Mouse (Mus musculus) intestine, embryonic 14.5 days (tissue): ENCODE measurements at regions not wholly inside any gene's neighbourhood (a gene's known extent, or its start where the extent isn't known, plus 50 kb on each side); places are given as distances from the start of the nearest gene placed in this dataset.

Experiments used
- ATAC-seq: fragments of 200-750 bp; cut with Nextera tagmentation; replicated peaks from 2 replicates; pipeline ENCODE4 v1.8.0; 2017; ENCODE audit warnings: low read depth, moderate number of reproducible peaks, moderate TSS enrichment, moderate library complexity; ENCODE audit not compliant: low FRiP score, low TSS enrichment
- DNase-seq: peaks from one replicate; pipeline ENCODE4 v3.0.0-alpha.2; 2018; ENCODE audit warnings: low spot score
- H3K27ac ChIP-seq: fragments of 300-500 bp; sonication (generic); 2 replicates; pipeline ENCODE4 v1.5.1; 2014; ENCODE audit warnings: low read depth, mild to moderate bottlenecking, control low read depth
- H3K27me3 ChIP-seq: fragments of 300-500 bp; sonication (generic); replicated peaks from 2 replicates; pipeline ENCODE4 v1.6.1; 2014; ENCODE audit warnings: low read length, control low read depth; ENCODE audit not compliant: control insufficient read depth, insufficient read depth
- H3K36me3 ChIP-seq: fragments of 300-500 bp; sonication (generic); 2 replicates; pipeline ENCODE4 v1.6.1; 2014; ENCODE audit warnings: low read length, control low read depth; ENCODE audit not compliant: control insufficient read depth, insufficient read depth
- H3K4me1 ChIP-seq: fragments of 300-500 bp; sonication (generic); replicated peaks from 2 replicates; pipeline ENCODE4 v1.6.1; 2014; ENCODE audit warnings: low read length, control low read depth, mixed read lengths; ENCODE audit not compliant: control insufficient read depth, insufficient read depth
- H3K4me2 ChIP-seq: fragments of 300-500 bp; sonication (generic); 2 replicates; pipeline ENCODE4 v1.6.1; 2014; ENCODE audit warnings: low read length
- H3K4me3 ChIP-seq: fragments of 300-500 bp; sonication (generic); 2 replicates; pipeline ENCODE4 v1.5.1; 2014; ENCODE audit warnings: low read depth, low read length, control low read depth, mixed read lengths
- H3K9ac ChIP-seq: fragments of 300-500 bp; sonication (generic); 2 replicates; pipeline ENCODE4 v1.6.1; 2014; ENCODE audit warnings: mild to moderate bottlenecking, low read length
- H3K9me3 ChIP-seq: fragments of 300-500 bp; sonication (generic); 2 replicates; pipeline ENCODE4 v1.6.1; 2016; ENCODE audit warnings: low read length, control low read depth; ENCODE audit not compliant: control insufficient read depth
- WGBS: fragments of 180-500 bp; shearing (Covaris S2); extraction: QIAGEN DNeasy Blood & Tissue Kit; methylation state at CpG from one replicate; pipeline ENCODE4 v1.1.7; 2014; 5-methylcytosine and 5-hydroxymethylcytosine counted together

GRCm38 (mm10) chr7:129810141-129810540 is 218.5 kb downstream of the Wdr11 start:
- H3K4me2 ChIP-seq = no peak overlapping the region
- WGBS = 33% methylated on average over 9 of the region's 9 CpGs
- no peaks in the 10 kb centered on the region for H3K36me3 ChIP-seq
- DNase-seq (no peak), ATAC-seq (no peak)
- H3K27me3 ChIP-seq = no peaks in the 10 kb centered on the region
- H3K4me1 ChIP-seq = peaks cover 12% of the 10 kb centered on the region
- H3K9me3 ChIP-seq = no peaks in the 10 kb centered on the region
- H3K4me3 ChIP-seq = no peak overlapping the region
- H3K9ac ChIP-seq = no peak overlapping the region
- H3K27ac ChIP-seq = peak overlapping the region; percentile 25

DNA sequence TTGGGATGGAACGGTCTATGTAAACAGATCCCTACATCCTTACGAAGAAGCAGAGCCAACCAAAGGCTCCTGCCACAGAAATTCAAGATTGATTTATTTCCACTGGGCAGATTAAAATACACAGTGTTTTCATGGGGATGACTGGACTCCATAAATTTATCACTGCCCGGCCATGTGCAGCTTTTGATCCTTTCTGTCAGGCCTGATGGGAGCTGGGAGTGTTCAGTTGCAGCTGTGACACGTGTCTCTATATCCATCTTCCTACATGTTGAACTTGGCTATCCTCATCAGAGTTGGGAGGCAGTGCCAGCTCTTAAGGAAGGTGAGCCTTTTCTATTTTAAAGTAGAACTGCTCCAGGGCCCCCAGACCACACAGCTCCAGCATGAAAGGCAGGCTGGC is 218.9 kb downstream of the Wdr11 start:
- Histone ChIP-seq H3K4me1 (peaks cover 7% of the 10 kb centered on the region), H3K36me3 (no peaks in the 10 kb centered on the region), H3K9me3 (no peaks in the 10 kb centered on the region), H3K27me3 (no peaks in the 10 kb centered on the region), H3K4me3 (no peak overlapping the region), H3K4me2 (no peak overlapping the region), H3K27ac (peak overlapping the region; percentile 25), H3K9ac (no peak overlapping the region)
- WGBS = 29% methylated on average over 4 of the region's 4 CpGs
- DNase-seq (no peak), ATAC-seq (no peak)

- 0 out of 2 replicates have a peak, but pooled peaks cover 3% of the 10 kb centered on the region for H3K4me1 ChIP-seq
- ATAC-seq (no peak), DNase-seq (no peak)
- no peak overlapping the region for H3K4me3 ChIP-seq
- H3K27me3 ChIP-seq = no peaks in the 10 kb centered on the region
- H3K9me3 ChIP-seq = no peaks in the 10 kb centered on the region
- 77% methylated on average over 6 of the region's 6 CpGs for WGBS
- H3K27ac ChIP-seq = no peak overlapping the region
- no peaks in the 10 kb centered on the region for H3K36me3 ChIP-seq
- H3K9ac ChIP-seq = no peak overlapping the region
- no peak overlapping the region for H3K4me2 ChIP-seq
Observed at GRCm38 (mm10) chr7:129814149-129814860, 222.6 kb downstream of the Wdr11 start.

DNA sequence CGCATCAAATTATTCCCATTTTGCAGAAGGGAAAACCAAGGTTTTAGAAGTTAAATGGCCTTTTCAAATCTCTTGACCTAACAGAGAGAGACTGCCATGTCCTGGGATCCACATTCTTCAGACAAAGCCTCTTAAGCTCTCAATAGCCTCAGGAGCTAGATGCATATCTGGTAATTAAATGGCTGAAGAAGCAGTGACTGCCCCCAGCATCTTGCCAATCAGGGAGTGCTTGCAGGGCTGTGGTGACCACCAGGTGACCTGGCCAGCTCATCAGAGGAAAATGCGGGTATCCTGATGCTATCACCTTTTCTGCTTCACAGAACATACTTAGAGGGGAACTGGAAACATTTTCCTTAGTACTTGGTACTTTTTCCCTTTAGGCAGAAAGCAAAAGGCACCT is 227.2 kb downstream of the Wdr11 start:
- ATAC-seq (no peak), DNase-seq (no peak)
- Histone ChIP-seq H3K4me3 (no peak overlapping the region), H3K9me3 (no peaks in the 10 kb centered on the region), H3K27ac (no peak overlapping the region), H3K27me3 (no peaks in the 10 kb centered on the region), H3K4me1 (no peaks in the 10 kb centered on the region), H3K36me3 (no peaks in the 10 kb centered on the region), H3K4me2 (no peak overlapping the region), H3K9ac (no peak overlapping the region)
- 88% methylated on average over 2 of the region's 2 CpGs for WGBS

GRCm38 (mm10) chr7:129819651-129820050 is 228.0 kb downstream of the Wdr11 start:
- WGBS = 81% methylated on average over 5 of the region's 5 CpGs
- Histone ChIP-seq H3K9me3 (no peaks in the 10 kb centered on the region), H3K27ac (no peak overlapping the region), H3K4me3 (no peak overlapping the region), H3K36me3 (no peaks in the 10 kb centered on the region), H3K4me2 (no peak overlapping the region), H3K9ac (no peak overlapping the region), H3K4me1 (no peaks in the 10 kb centered on the region), H3K27me3 (no peaks in the 10 kb centered on the region)
- no peak for DNase-seq
- ATAC-seq = no peak

- Histone ChIP-seq H3K27me3 (no peaks in the 10 kb centered on the region), H3K27ac (no peak overlapping the region), H3K4me3 (no peak overlapping the region), H3K9me3 (no peaks in the 10 kb centered on the region), H3K4me1 (no peaks in the 10 kb centered on the region), H3K36me3 (no peaks in the 10 kb centered on the region), H3K9ac (no peak overlapping the region), H3K4me2 (no peak overlapping the region)
- ATAC-seq = no peak
- 79% methylated on average over 1 of the region's 1 CpGs for WGBS
- no peak for DNase-seq
Observed at GRCm38 (mm10) chr7:129828970-129829369, 237.3 kb downstream of the Wdr11 start.

DNA sequence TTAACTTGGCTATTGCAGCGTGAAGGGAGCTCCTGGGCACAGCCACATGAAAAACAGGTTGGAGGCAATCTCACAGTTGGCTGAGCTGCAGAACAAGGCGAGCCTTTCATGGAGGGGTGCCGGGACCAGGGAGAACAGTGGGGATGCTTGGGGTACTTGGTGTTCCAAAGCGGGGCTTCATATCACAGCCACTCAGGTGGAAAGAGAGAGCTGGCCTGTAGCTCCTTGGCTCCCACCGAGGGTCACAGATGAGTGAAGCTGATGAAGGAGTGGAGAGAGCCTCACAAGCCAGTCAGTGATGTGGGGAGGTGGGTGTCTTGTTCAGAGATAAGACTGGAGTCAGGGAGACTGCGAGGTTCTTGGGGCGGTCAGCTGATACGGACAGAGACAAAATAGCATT is 241.2 kb downstream of the Wdr11 start:
- Histone ChIP-seq H3K36me3 (no peaks in the 10 kb centered on the region), H3K9me3 (no peaks in the 10 kb centered on the region), H3K4me2 (no peak overlapping the region), H3K9ac (no peak overlapping the region), H3K27ac (no peak overlapping the region), H3K27me3 (no peaks in the 10 kb centered on the region), H3K4me1 (no peaks in the 10 kb centered on the region), H3K4me3 (no peak overlapping the region)
- DNase-seq = no peak
- ATAC-seq = no peak
- 93% methylated on average over 8 of the region's 8 CpGs for WGBS

DNA sequence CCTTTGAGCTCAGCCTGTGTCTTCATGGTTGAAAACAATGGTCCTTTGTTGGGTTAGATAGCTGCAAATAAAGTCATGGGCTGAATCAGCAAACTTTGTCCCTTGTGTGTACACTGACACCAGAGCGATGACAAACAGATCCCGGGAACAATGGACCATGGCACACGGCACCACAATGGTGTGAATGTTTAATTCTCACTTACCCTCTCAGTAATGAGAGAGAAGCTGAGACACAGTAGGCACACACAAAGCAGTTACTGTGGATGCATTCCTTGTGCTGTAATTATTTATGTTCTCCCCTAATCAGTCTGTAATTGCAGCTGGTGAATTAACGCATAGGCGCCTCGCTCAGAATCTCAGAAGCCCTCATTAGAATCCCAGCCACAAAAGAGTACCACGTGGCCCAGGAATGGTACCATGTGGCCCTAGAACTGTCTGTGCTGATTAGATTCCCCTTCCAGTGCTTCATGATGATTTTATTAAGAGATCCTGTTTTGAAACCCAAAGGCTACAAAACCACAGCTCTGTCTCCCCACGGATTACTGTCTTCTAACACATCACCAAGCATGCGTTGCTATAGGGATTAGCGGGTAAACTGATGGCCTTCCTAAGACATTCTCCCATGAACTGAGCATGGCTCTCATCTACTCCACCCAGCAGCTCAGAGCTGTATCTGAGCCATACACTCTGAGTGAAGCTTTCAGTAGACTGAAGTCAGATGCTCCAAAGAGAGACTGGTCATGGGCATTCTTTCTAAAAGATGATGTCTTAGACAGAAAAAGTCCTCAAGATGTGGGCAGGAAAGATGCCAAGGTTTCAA is 250.8 kb downstream of the Wdr11 start:
- 75% methylated on average over 10 of the region's 10 CpGs for WGBS
- no peak for ATAC-seq
- H3K4me1 ChIP-seq = no peaks in the 10 kb centered on the region

GRCm38 (mm10) chr7:129847136-129847535 is 255.5 kb downstream of the Wdr11 start:
- no peaks in the 10 kb centered on the region for H3K27me3 ChIP-seq
- no peak overlapping the region for H3K4me3 ChIP-seq
- no peak overlapping the region for H3K27ac ChIP-seq
- no peaks in the 10 kb centered on the region for H3K9me3 ChIP-seq
- no peak overlapping the region for H3K4me2 ChIP-seq
- no peaks in the 10 kb centered on the region for H3K4me1 ChIP-seq
- no peak overlapping the region for H3K9ac ChIP-seq
- no peak for DNase-seq
- no peaks in the 10 kb centered on the region for H3K36me3 ChIP-seq
- no peak for ATAC-seq
- 76% methylated on average over 5 of the region's 5 CpGs for WGBS

More for the DNA sequence above, 250.8 kb downstream of the Wdr11 start:
- no peak overlapping the region for H3K4me3 ChIP-seq
- no peak overlapping the region for H3K27ac ChIP-seq
- H3K9ac ChIP-seq = no peak overlapping the region
- DNase-seq = no peak
- H3K27me3 ChIP-seq = no peaks in the 10 kb centered on the region
- H3K4me2 ChIP-seq = no peak overlapping the region
- H3K9me3 ChIP-seq = no peaks in the 10 kb centered on the region
- no peaks in the 10 kb centered on the region for H3K36me3 ChIP-seq
